Mouse (Mus musculus) lung, adult 2 months (tissue): Measurements from ENCODE around the gene Polr3a. TPM values are rescaled to one million over a fixed set of nuclear protein-coding genes. Genes with fewer than 3 reads are reported as not detected.
"Not testable (repeated sequence)": the region's sequence is repeated elsewhere in the genome, so short reads cannot be mapped to it uniquely, and the experiment has no call there.

Experiments
- DNase-seq: peaks from one replicate; pipeline ENCODE4 v3.0.0; 2022
- H3K4me1 ChIP-seq: fragments of 200-500 bp; 2 replicates; pipeline ENCODE4 v1.6.1; 2011; ENCODE audit warnings: low read length; ENCODE audit not compliant: control insufficient read depth, insufficient read depth
- H3K4me3 ChIP-seq: fragments of 200-500 bp; replicated peaks from 2 replicates; pipeline ENCODE3; 2011; ENCODE audit warnings: low read depth, mild to moderate bottlenecking, control low read depth, low read length; ENCODE audit errors: extremely low read depth
- CTCF ChIP-seq: fragments of 200-500 bp; IDR thresholded peaks from 2 replicates; pipeline ENCODE4 v1.5.1; 2011; ENCODE audit warnings: mild to moderate bottlenecking, low read length, control low read depth; ENCODE audit not compliant: insufficient read depth
- POLR2A ChIP-seq: fragments of 200-500 bp; IDR thresholded peaks from 2 replicates; pipeline ENCODE4 v1.6.1; 2011; ENCODE audit warnings: low read depth, mild to moderate bottlenecking, control low read depth, low read length, borderline replicate concordance; ENCODE audit errors: extremely low read depth
- WGBS: fragments of 180-500 bp; shearing (Covaris S2); methylation state at CpG from one replicate; pipeline ENCODE4 v1.1.7; 2018; 5-methylcytosine and 5-hydroxymethylcytosine counted together
- polyA plus RNA-seq: library from polyadenylated mRNA; depleted of rRNA; stranded (reverse); fragments of >200 nt; gene quantifications from 2 replicates; pipeline ENCODE4 v1.2.3, GENCODE M21; 2012; rRNA removed

Gene Polr3a
- polyA plus RNA-seq, 1 experiment: 7.4 TPM

DNA sequence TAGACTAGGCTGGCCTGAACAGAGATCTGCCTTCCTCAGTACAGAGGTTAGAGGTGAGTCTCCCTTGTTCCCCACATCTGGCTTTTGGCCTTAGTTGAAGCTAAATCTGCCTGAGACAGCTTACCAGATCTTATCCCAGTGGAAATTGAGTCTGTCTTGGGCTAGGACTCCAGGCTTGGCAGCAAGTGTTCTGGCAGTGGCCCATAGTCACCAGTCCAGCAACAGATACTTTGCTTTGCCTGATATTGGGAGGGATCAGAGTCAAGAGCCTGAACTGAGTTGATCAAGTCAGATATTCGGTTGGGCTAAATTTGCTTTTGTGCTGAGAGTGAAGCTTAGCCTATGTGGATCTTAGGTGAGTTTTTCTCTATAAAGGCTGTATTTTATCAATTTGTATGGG lies 9.6 kb upstream of the Polr3a start:
- TF ChIP-seq POLR2A (no peak), CTCF (no peak)
- H3K4me1 ChIP-seq: peaks cover 2% of the 10 kb centered on the region
- DNase-seq: no peak
- H3K4me3 ChIP-seq: no peak overlapping the region
- 68% methylated on average over 1 of the region's 1 CpGs for WGBS

- Histone ChIP-seq H3K4me1 (peaks cover 2% of the 10 kb centered on the region; the same call in 1 of the 2 replicates), H3K4me3 (no peak overlapping the region)
- whole genome bisulfite sequencing: 84% methylated on average over 9 of the region's 9 CpGs
- DNase-seq: no peak
- TF ChIP-seq CTCF: no peak
- TF ChIP-seq POLR2A: no peak
Measured at GRCm38 (mm10) chr14:24493256-24493655, 6.4 kb upstream of the Polr3a start.

- TF ChIP-seq POLR2A: no peak
- TF ChIP-seq CTCF: no peak
- peak overlapping the region; percentile 79 for H3K4me3 ChIP-seq
- WGBS: 5% methylated on average over 11 of the region's 11 CpGs
- DNase-seq: no peak
- peaks cover 2% of the 10 kb centered on the region; the same call in 1 of the 2 replicates for H3K4me1 ChIP-seq
Measured at GRCm38 (mm10) chr14:24491266-24491981, 4.6 kb upstream of the Polr3a start.

DNA sequence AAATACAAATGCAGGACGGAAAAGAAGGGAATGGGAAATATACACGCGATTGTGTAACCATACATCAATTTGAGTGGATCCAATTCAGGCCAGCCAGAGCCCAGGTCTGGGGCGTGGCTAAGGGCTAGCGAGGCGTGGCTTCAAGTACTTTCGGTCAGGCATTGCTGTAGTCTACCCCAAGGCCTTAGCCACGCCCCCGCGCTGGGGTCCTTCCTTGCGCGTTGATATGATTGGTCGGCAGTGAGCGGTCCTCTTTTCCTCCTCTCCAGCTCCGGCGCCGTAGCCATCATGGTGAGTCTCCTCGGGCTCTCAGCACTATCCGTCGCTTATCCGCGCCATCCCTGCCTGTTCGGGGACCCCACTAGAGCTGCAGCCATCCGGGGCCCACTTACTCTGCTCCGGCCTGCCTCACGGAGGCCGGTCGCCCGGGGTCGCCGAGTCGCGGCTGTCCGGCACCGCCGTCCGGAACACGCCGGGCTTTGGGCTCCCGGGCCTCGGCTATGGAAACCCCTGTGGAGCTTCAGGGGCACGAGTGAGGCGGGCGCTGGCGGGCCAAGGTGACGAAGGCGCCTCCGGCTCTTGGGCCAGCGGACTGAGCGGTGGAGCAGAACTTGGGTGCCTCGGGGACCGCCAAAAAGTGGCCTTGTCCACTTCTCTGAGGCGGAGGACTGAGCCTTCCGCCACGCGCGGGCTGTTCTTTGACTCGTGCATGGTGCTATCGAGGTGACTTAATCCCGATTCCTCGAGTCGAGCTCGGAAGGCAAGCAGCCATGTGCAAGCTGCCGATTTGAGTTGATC lies 3.8 kb upstream of the Polr3a start:
- TF ChIP-seq POLR2A: peak; percentile 96
- TF ChIP-seq CTCF: no peak
- peaks cover 7% of the 10 kb centered on the region for H3K4me1 ChIP-seq
- DNase-seq: peak; percentile 95
- H3K4me3 ChIP-seq: peak overlapping the region; percentile 79
- WGBS: under 1% methylated on average over 64 of the region's 64 CpGs

- H3K4me1 ChIP-seq, H3K4me3 ChIP-seq, DNase-seq: not testable (repeated sequence)
- WGBS: 83% methylated on average over 7 of the region's 7 CpGs
Measured at GRCm38 (mm10) chr14:24489772-24490171, 2.9 kb upstream of the Polr3a start.

DNA sequence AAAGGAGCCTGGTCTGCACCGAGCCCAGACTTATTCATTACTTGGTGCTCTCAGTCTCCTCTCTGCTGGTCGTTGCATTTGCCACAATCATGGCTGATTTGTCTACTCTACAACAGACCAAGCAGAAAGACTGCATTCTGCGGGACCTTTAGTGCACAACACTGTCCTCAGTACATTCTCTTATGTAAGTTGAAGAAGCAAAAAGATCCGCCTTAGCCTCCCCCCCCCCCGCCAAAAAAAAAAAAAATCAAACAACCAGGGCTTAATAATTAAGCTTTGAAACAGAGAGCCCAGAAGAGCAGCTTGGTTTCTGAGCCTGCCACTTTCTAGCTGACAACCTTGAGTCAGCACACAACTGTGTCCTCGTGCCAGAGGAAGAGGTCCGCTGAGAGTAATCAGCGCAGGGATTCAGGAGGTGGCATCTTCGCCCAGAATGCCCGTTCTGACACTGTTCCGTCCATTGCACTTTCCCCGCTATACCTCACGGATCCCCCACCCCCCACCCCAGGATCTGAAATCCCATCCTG lies 554 bp downstream of the Polr3a start:
- H3K4me3 ChIP-seq: peak overlapping the region; percentile 99
- TF ChIP-seq CTCF (no peak), POLR2A (no peak)
- WGBS: 5% methylated on average over 13 of the region's 13 CpGs
- H3K4me1 ChIP-seq: peaks cover 7% of the 10 kb centered on the region
- DNase-seq: no peak

DNA sequence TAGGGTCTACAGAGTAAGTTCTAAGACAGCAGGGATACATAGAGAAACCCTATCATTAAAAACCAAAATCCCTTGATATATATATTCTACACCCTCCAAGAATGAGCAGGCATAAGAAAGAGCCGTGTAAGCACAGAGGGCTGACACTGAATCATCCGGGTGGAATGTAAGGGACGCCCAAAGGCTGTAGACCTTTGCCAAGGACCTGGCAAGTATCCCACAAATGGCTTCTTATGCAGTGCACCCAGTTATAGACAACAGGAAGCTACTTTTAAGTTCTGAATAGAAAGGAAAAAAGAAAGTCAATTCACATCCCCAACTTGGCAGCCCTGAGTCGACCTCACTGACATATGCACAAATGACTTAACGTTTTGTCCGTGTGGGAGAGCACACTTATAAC lies 18.1 kb downstream of the Polr3a start:
- no peak for DNase-seq
- Histone ChIP-seq H3K4me3 (no peak overlapping the region), H3K4me1 (no peaks in the 10 kb centered on the region)
- WGBS: 59% methylated on average over 6 of the region's 6 CpGs
- no peak for TF ChIP-seq POLR2A
- TF ChIP-seq CTCF: no peak

DNA sequence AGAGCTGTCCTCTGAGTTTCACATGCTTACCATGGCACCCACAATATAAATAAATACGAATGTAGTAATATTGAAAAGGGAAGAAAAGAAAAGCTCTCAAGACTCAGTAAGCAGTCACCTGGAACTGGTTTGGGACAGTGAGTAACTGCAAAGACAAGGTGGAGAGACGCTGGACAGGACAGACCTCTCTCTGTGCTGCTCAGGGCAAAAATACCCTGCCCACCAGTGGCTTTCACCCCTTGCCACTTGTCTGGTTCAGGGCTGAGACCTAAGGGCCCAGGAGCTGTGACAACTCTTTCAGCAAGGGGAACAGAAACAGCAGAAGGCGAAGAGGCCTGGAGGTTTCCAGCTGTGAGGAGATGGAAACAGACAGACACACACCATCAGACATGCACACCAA lies 28.7 kb downstream of the Polr3a start:
- no peak for DNase-seq
- WGBS: 87% methylated on average over 3 of the region's 3 CpGs
- H3K4me3 ChIP-seq: no peak overlapping the region
- no peak for TF ChIP-seq POLR2A
- no peak for TF ChIP-seq CTCF
- H3K4me1 ChIP-seq: no peaks in the 10 kb centered on the region

- not testable (repeated sequence) for H3K4me3 ChIP-seq, H3K4me1 ChIP-seq, DNase-seq
- 59% methylated on average over 4 of the region's 4 CpGs for WGBS
Measured at GRCm38 (mm10) chr14:24443529-24443928, 43.3 kb downstream of the Polr3a start.

Other genes with a start within 250 kb of the Polr3a start
- gene Dlg5, start 241.1 kb downstream of the Polr3a start, polyA plus RNA-seq: 31.7 and 35.3 TPM in 2 replicates
- not detected in 2 replicates for gene E330034G19Rik, start 193.8 kb downstream of the Polr3a start, polyA plus RNA-seq
- 412 and 545 TPM in 2 replicates for gene Rps24, start 67 bp upstream of the Polr3a start, polyA plus RNA-seq